Mouse (Mus musculus) stomach, embryonic 14.5 days (tissue): ENCODE measurements around the gene Hadha. TPM values are rescaled to one million over a fixed set of nuclear protein-coding genes. Genes with fewer than 3 reads are reported as not detected.
A peak's percentile ranks its signal among the peaks of the same experiment; 100 is the strongest.

ENCODE experiments used
- ATAC-seq: fragments of 200-750 bp; cut with Nextera tagmentation; 2 replicates; pipeline ENCODE4 v1.8.0; 2017; ENCODE audit warnings: low read depth, moderate TSS enrichment; ENCODE audit not compliant: insufficient number of reproducible peaks, insufficient read depth, low FRiP score
- H3K27ac ChIP-seq: fragments of 300-500 bp; sonication (generic); 2 replicates; pipeline ENCODE4 v1.5.1; 2014; ENCODE audit warnings: mild to moderate bottlenecking, low read length, moderate library complexity, mixed read lengths
- H3K27me3 ChIP-seq: fragments of 300-500 bp; sonication (generic); 2 replicates; pipeline ENCODE4 v1.6.1; 2014; ENCODE audit warnings: low read length, control low read depth, mixed read lengths; ENCODE audit not compliant: control insufficient read depth, insufficient read depth
- H3K36me3 ChIP-seq: fragments of 300-500 bp; sonication (generic); 2 replicates; pipeline ENCODE4 v1.6.1; 2014; ENCODE audit warnings: mild to moderate bottlenecking, control low read depth, low read length, moderate library complexity, mixed read lengths; ENCODE audit not compliant: control insufficient read depth, insufficient read depth
- H3K4me1 ChIP-seq: fragments of 300-500 bp; sonication (generic); 2 replicates; pipeline ENCODE4 v1.6.1; 2014; ENCODE audit warnings: low read length, control low read depth, mixed read lengths; ENCODE audit not compliant: control insufficient read depth, insufficient read depth
- H3K4me2 ChIP-seq: fragments of 300-500 bp; sonication (generic); replicated peaks from 2 replicates; pipeline ENCODE4 v1.6.1; 2014; ENCODE audit warnings: low read depth, low read length, control low read depth
- H3K4me3 ChIP-seq: fragments of 300-500 bp; sonication (generic); 2 replicates; pipeline ENCODE4 v1.5.1; 2014; ENCODE audit warnings: low read depth, low read length, control low read depth
- H3K9ac ChIP-seq: fragments of 300-500 bp; sonication (generic); replicated peaks from 2 replicates; pipeline ENCODE4 v1.6.1; 2014; ENCODE audit warnings: low read depth, mild to moderate bottlenecking, control low read depth, low read length, moderate library complexity, mixed read lengths
- H3K9me3 ChIP-seq: fragments of 300-500 bp; sonication (generic); 2 replicates; pipeline ENCODE4 v1.6.1; 2016; ENCODE audit warnings: low read depth, low read length, control low read depth; ENCODE audit not compliant: control insufficient read depth
- WGBS: fragments of 180-500 bp; shearing (Covaris S2); extraction: QIAGEN DNeasy Blood & Tissue Kit; methylation state at CpG from one replicate; pipeline ENCODE4 v1.1.7; 2014; 5-methylcytosine and 5-hydroxymethylcytosine counted together
- polyA plus RNA-seq: library from polyadenylated mRNA; unstranded; fragments of >200 nt; fragmentation: Nextera tagmentation; extraction: Ambion mirVana; gene quantifications from 2 replicates; pipeline ENCODE4 v1.2.1, GENCODE M21; 2014

Gene Hadha
- polyA plus RNA-seq, 1 experiment from 2014 or later: 116 TPM

GRCm38 (mm10) chr5:30106756-30107155 is 48.2 kb downstream of the Hadha start:
- Histone ChIP-seq H3K4me3 (no peak overlapping the region), H3K36me3 (no peaks in the 10 kb centered on the region), H3K9me3 (no peaks in the 10 kb centered on the region), H3K27ac (no peak overlapping the region), H3K27me3 (peaks cover 7% of the 10 kb centered on the region), H3K4me1 (peaks cover 16% of the 10 kb centered on the region), H3K9ac (no peak overlapping the region), H3K4me2 (no peak overlapping the region)
- no peak for ATAC-seq
- WGBS: 25% methylated on average over 2 of the region's 2 CpGs

DNA sequence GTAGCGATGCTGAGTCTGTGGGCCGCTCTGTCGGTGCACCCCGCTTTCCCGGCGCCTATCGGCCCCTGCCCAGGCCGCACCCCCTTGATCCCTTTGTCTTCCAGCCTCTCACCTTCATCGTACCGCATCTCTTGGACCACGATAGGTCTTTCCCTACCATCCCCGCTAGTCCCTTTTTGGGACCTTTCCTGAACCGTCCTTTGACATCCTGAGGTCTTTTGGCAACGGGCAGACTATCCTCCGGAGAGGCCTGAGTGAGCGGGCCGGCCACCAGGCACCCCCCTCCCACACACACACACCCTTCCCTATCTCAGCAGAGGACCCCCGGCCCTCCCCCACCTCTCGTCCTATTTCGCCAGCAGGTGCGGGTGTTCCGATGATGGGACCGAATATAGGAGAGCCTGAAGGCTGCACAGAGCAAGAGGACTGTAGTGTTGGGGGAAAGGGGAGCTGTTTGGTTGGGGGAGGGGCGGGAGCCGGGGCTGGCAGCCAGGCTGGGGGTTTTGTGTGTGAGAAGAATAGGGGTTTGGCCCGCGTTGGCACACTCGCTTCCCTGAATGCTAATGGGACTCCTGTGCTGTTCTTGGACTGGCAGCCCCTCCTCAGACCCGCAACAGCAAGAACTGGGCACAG is 49.2 kb downstream of the Hadha start, which contains the start of gene 3110082J24Rik:
Gene 3110082J24Rik, minus strand, starts transcription at position 419 of the 633 bp plus-strand sequence.
- ATAC-seq: no peak
- WGBS: 3% methylated on average over 29 of the region's 29 CpGs
- no peak within 1 kb of the TSS for H3K27ac ChIP-seq
- no peaks in the 10 kb centered on the region for H3K9me3 ChIP-seq
- peaks cover 7% of the 10 kb centered on the region for H3K4me1 ChIP-seq
- peaks cover 7% of the 10 kb centered on the region for H3K27me3 ChIP-seq
- peak within 1 kb of the TSS; percentile 89 for H3K4me2 ChIP-seq
- peak within 1 kb of the TSS; percentile 41 for H3K4me3 ChIP-seq
- no peak within 1 kb of the TSS; the same call in 1 of the 2 replicates for H3K9ac ChIP-seq
- H3K36me3 ChIP-seq: no peaks in the 10 kb centered on the region

- Histone ChIP-seq H3K9ac (no peak within 1 kb of the TSS; the same call in 1 of the 2 replicates), H3K36me3 (no peaks in the 10 kb centered on the region), H3K9me3 (no peaks in the 10 kb centered on the region), H3K27me3 (peaks cover 7% of the 10 kb centered on the region), H3K4me3 (peak within 1 kb of the TSS; percentile 41), H3K27ac (no peak within 1 kb of the TSS), H3K4me2 (peak within 1 kb of the TSS; percentile 89), H3K4me1 (0 out of 2 replicates have a peak, but pooled peaks cover 3% of the 10 kb centered on the region)
- WGBS: under 1% methylated on average over 63 of the region's 65 CpGs
- peak; percentile 29; the same call in 1 of the 2 replicates for ATAC-seq
Observed at GRCm38 (mm10) chr5:30104841-30105667, 49.9 kb downstream of the Hadha start, which contains the start of gene Garem2. Gene Garem2 (plus strand): TSS chr5:30105161.

GRCm38 (mm10) chr5:30104339-30104738 is 50.6 kb downstream of the Hadha start:
- Histone ChIP-seq H3K4me3 (peak overlapping the region; percentile 41), H3K4me2 (peak overlapping the region; percentile 89), H3K36me3 (no peaks in the 10 kb centered on the region), H3K27ac (no peak overlapping the region), H3K9me3 (no peaks in the 10 kb centered on the region), H3K4me1 (0 out of 2 replicates have a peak, but pooled peaks cover 3% of the 10 kb centered on the region), H3K9ac (no peak overlapping the region), H3K27me3 (peaks cover 7% of the 10 kb centered on the region)
- WGBS: 1% methylated on average over 11 of the region's 12 CpGs
- no peak for ATAC-seq

GRCm38 (mm10) chr5:30103340-30103739 is 51.6 kb downstream of the Hadha start:
- no peaks in the 10 kb centered on the region for H3K9me3 ChIP-seq
- no peak overlapping the region for H3K4me3 ChIP-seq
- ATAC-seq: no peak
- H3K27me3 ChIP-seq: peaks cover 7% of the 10 kb centered on the region
- 81% methylated on average over 3 of the region's 3 CpGs for WGBS
- H3K27ac ChIP-seq: no peak overlapping the region
- 0 out of 2 replicates have a peak, but pooled peaks cover 3% of the 10 kb centered on the region for H3K4me1 ChIP-seq
- no peak overlapping the region for H3K9ac ChIP-seq
- no peak overlapping the region for H3K4me2 ChIP-seq
- H3K36me3 ChIP-seq: no peaks in the 10 kb centered on the region

DNA sequence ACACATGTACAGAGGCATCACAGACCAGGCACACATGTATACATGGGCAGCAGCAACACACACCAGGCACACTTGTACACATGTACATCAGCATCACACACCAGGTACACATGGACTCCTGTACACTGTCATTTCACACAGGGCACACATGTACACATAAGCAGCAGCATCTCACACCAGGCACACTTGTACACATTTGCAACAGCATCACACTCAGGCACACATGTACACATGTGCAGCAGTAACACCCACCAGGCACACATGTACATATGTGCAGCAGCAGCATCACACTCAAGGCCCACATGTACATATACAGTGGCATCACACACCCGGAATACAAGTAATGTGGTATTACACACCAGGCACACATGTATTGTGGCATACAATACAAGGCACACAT is 56.7 kb downstream of the Hadha start:
- Histone ChIP-seq H3K9ac (no peak overlapping the region), H3K4me2 (no peak overlapping the region), H3K4me1 (no peaks in the 10 kb centered on the region), H3K27me3 (no peaks in the 10 kb centered on the region), H3K36me3 (no peaks in the 10 kb centered on the region), H3K9me3 (no peaks in the 10 kb centered on the region), H3K4me3 (no peak overlapping the region), H3K27ac (no peak overlapping the region)
- no peak for ATAC-seq
- 94% methylated on average over 1 of the region's 1 CpGs for WGBS

- Histone ChIP-seq H3K9ac (no peak overlapping the region), H3K4me2 (no peak overlapping the region), H3K36me3 (no peaks in the 10 kb centered on the region), H3K27me3 (no peaks in the 10 kb centered on the region), H3K27ac (no peak overlapping the region), H3K4me1 (no peaks in the 10 kb centered on the region), H3K9me3 (no peaks in the 10 kb centered on the region), H3K4me3 (no peak overlapping the region)
- ATAC-seq: no peak
- 68% methylated on average over 6 of the region's 6 CpGs for WGBS
Observed at GRCm38 (mm10) chr5:30095731-30096130, 59.2 kb downstream of the Hadha start.

DNA sequence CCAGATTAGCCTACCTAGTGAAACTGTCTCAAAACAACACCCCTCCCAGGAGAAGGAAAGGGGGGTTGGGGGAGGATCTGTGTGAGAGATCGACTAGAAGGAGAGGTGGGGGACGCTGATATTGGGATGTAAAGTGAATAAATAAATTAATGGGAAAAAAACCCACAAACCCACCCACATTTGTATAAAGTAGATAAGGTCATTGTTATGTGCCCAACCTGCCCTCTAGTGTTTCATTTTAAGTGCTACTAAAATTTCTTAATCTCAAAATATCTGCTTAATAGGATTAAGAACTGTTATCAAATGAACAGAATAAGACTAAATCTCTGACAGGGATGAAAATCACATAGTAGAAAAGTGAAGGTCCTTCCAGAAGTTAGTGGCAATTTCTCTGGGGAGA is 60.6 kb downstream of the Hadha start:
- Histone ChIP-seq H3K27me3 (no peaks in the 10 kb centered on the region), H3K4me3 (no peak overlapping the region), H3K4me2 (no peak overlapping the region), H3K9ac (no peak overlapping the region), H3K27ac (no peak overlapping the region), H3K4me1 (no peaks in the 10 kb centered on the region), H3K9me3 (no peaks in the 10 kb centered on the region), H3K36me3 (no peaks in the 10 kb centered on the region)
- no peak for ATAC-seq
- WGBS: 51% methylated on average over 2 of the region's 2 CpGs
